Mouse (Mus musculus): ENCODE results near the gene Upb1. TPM values are rescaled to one million over a fixed set of nuclear protein-coding genes. Genes with fewer than 3 reads are reported as not detected.

The Upb1 gene
- 0.52 and 1.0 TPM in 2 replicates for polyA plus RNA-seq (2012; rRNA removed; ENCODE audit: low replicate concordance)

GRCm38 (mm10) chr10:75400958-75401357, at the start of gene Upb1:
Gene Upb1, plus strand, starts transcription at chr10:75401115.

Other genes with a start within 250 kb of the Upb1 start
- 16.1 and 24.9 TPM in 2 replicates for gene Specc1l, start 189.0 kb upstream of the Upb1 start, polyA plus RNA-seq (2012; rRNA removed; ENCODE audit: low replicate concordance)
- 10.3 and 29.2 TPM in 2 replicates for gene Adora2a, start 84.2 kb upstream of the Upb1 start, polyA plus RNA-seq (2012; rRNA removed; ENCODE audit: low replicate concordance)
- 17.6 and 30.4 TPM in 2 replicates for gene Snrpd3, start 116.4 kb downstream of the Upb1 start, polyA plus RNA-seq (2012; rRNA removed; ENCODE audit: low replicate concordance)
- gene Gucd1, start 116.9 kb downstream of the Upb1 start, polyA plus RNA-seq (2012; rRNA removed; ENCODE audit: low replicate concordance): 51.6 and 74.4 TPM in 2 replicates
- gene Lrrc75b, start 159.2 kb downstream of the Upb1 start, polyA plus RNA-seq (2012; rRNA removed; ENCODE audit: low replicate concordance): 0.19 and 1.6 TPM in 2 replicates
- gene Ggt1, start 160.5 kb downstream of the Upb1 start, polyA plus RNA-seq (2012; rRNA removed; ENCODE audit: low replicate concordance): 0.26 and 2.4 TPM in 2 replicates
- gene Ggt5, start 188.2 kb downstream of the Upb1 start, polyA plus RNA-seq (2012; rRNA removed; ENCODE audit: low replicate concordance): 86.3 and 181 TPM in 2 replicates
- 10.9 and 26.2 TPM in 2 replicates for gene Susd2, start 242.9 kb downstream of the Upb1 start, polyA plus RNA-seq (2012; rRNA removed; ENCODE audit: low replicate concordance)